Mouse (Mus musculus) stomach, embryonic 15.5 days (tissue): Measurements from ENCODE around the gene Rexo5. TPM values are rescaled to one million over a fixed set of nuclear protein-coding genes. Genes with fewer than 3 reads are reported as not detected.

ENCODE experiments used
- ATAC-seq: fragments of 200-750 bp; cut with Nextera tagmentation; 2 replicates; pipeline ENCODE4 v1.8.0; 2017; ENCODE audit warnings: low read depth, moderate number of reproducible peaks, moderate TSS enrichment; ENCODE audit not compliant: insufficient read depth, low FRiP score
- H3K27ac ChIP-seq: fragments of 300-500 bp; sonication (generic); 2 replicates; pipeline ENCODE4 v1.5.1; 2015; ENCODE audit warnings: mild to moderate bottlenecking, inconsistent platforms
- H3K27me3 ChIP-seq: fragments of 300-500 bp; sonication (generic); replicated peaks from 2 replicates; pipeline ENCODE4 v1.6.1; 2015; ENCODE audit warnings: inconsistent platforms
- H3K36me3 ChIP-seq: fragments of 300-500 bp; sonication (generic); 2 replicates; pipeline ENCODE4 v1.6.1; 2015; ENCODE audit warnings: inconsistent platforms
- H3K4me1 ChIP-seq: fragments of 300-500 bp; sonication (generic); 2 replicates; pipeline ENCODE4 v1.6.1; 2015; ENCODE audit warnings: inconsistent platforms
- H3K4me2 ChIP-seq: fragments of 300-500 bp; sonication (generic); 2 replicates; pipeline ENCODE4 v1.6.1; 2015; ENCODE audit warnings: mild to moderate bottlenecking, inconsistent platforms
- H3K4me3 ChIP-seq: fragments of 300-500 bp; sonication (generic); replicated peaks from 2 replicates; pipeline ENCODE4 v1.5.1; 2015; ENCODE audit warnings: inconsistent platforms
- H3K9ac ChIP-seq: fragments of 300-500 bp; sonication (generic); 2 replicates; pipeline ENCODE4 v1.6.1; 2015; ENCODE audit warnings: inconsistent platforms
- H3K9me3 ChIP-seq: fragments of 300-500 bp; sonication (generic); 2 replicates; pipeline ENCODE4 v1.6.1; 2016; ENCODE audit warnings: inconsistent platforms
- WGBS: fragments of 180-500 bp; shearing (Covaris S2); methylation state at CpG from one replicate; pipeline ENCODE4 v1.1.7; 2015; 5-methylcytosine and 5-hydroxymethylcytosine counted together
- polyA plus RNA-seq: library from polyadenylated mRNA; unstranded; fragments of >200 nt; fragmentation: Nextera tagmentation; extraction: Ambion mirVana; gene quantifications from 2 replicates; pipeline ENCODE4 v1.2.1, GENCODE M21; 2015

The Rexo5 gene
- polyA plus RNA-seq, 1 experiment from 2014 or later = 20.7 TPM

DNA sequence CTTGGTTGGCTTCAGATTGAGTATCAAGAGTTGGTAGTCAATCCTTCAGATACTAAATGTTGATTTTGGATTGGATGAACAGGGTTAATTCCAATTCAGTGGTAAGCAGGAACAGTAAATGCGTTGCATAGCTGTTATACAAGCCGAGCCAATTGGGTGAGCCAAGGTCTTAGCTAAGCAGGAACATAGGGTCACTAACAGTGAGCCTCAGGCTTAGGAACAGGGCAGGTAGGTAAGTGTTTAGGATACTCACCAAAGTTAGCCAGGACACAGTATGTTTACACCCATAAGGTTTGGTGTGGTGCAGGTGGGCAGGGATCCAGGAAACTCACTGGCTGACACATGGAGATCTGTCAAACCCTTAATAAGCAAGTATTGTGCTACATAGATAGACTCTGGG, 53.6 kb downstream of the Rexo5 start:
- peaks cover 9% of the 10 kb centered on the region; the same call in 1 of the 2 replicates for H3K36me3 ChIP-seq
- H3K27me3 ChIP-seq = no peaks in the 10 kb centered on the region
- WGBS = 90% methylated on average over 2 of the region's 2 CpGs
- no peak overlapping the region for H3K4me3 ChIP-seq
- H3K27ac ChIP-seq = no peak overlapping the region
- no peak overlapping the region for H3K4me2 ChIP-seq
- no peak for ATAC-seq
- no peaks in the 10 kb centered on the region for H3K4me1 ChIP-seq
- H3K9me3 ChIP-seq = no peaks in the 10 kb centered on the region
- H3K9ac ChIP-seq = no peak overlapping the region

DNA sequence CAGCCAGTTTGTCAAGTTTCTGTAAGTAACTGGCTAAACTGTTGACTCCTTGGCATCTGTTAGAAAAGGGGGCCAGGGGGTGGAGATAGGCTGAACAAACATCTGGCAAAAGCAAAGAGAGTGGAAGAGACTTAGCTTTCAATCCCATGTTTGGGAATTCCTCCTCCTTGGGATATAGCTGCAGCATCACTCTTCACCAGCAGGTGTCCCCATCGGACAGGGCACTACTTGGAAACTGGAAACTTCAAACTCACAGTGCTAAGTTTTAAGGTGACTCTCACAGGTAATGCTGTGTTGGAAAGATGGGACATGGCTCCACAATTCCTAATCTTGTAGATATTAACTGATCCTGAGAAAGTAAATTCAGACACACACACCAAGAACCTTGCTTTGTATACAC, 55.3 kb downstream of the Rexo5 start:
- ATAC-seq = no peak
- WGBS = 0% methylated on average over 1 of the region's 1 CpGs
- H3K36me3 ChIP-seq = peaks cover 9% of the 10 kb centered on the region; the same call in 1 of the 2 replicates
- no peak overlapping the region for H3K4me2 ChIP-seq
- H3K27me3 ChIP-seq = no peaks in the 10 kb centered on the region
- no peak overlapping the region for H3K27ac ChIP-seq
- H3K4me3 ChIP-seq = no peak overlapping the region
- no peaks in the 10 kb centered on the region for H3K9me3 ChIP-seq
- H3K4me1 ChIP-seq = no peaks in the 10 kb centered on the region
- no peak overlapping the region for H3K9ac ChIP-seq

DNA sequence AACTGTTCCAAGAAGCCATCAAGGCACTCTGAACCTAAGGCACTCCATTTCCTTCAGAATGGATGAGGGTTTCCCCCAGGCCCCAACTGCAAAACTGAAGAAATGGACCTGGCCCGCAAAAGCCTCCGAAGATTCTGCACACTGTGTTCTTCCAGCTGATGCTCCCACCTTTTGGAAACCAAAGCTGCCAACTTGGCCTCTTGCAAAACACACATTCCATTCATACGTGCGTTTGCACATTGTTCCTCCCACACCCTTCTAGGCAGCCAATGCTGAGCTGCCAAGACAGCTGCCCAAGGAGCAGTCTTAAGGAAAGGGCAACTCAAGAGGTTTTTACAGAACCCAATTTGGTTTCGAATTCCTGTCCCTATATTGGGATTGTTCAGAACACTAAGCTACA, 56.9 kb downstream of the Rexo5 start:
- WGBS = 68% methylated on average over 5 of the region's 5 CpGs
- no peak overlapping the region for H3K27ac ChIP-seq
- no peak for ATAC-seq

GRCm38 (mm10) chr7:119852494-119852893, 58.7 kb downstream of the Rexo5 start:
- Histone ChIP-seq H3K4me3 (no peak overlapping the region), H3K4me1 (no peaks in the 10 kb centered on the region), H3K27ac (no peak overlapping the region), H3K27me3 (no peaks in the 10 kb centered on the region), H3K9me3 (no peaks in the 10 kb centered on the region), H3K9ac (no peak overlapping the region), H3K4me2 (no peak overlapping the region), H3K36me3 (peaks cover 2% of the 10 kb centered on the region; the same call in 1 of the 2 replicates)
- no peak for ATAC-seq

More for the DNA sequence above, 56.9 kb downstream of the Rexo5 start:
- Histone ChIP-seq H3K36me3 (peaks cover 2% of the 10 kb centered on the region; the same call in 1 of the 2 replicates), H3K4me2 (no peak overlapping the region), H3K9me3 (no peaks in the 10 kb centered on the region), H3K4me3 (no peak overlapping the region), H3K4me1 (no peaks in the 10 kb centered on the region), H3K27me3 (no peaks in the 10 kb centered on the region), H3K9ac (no peak overlapping the region)

GRCm38 (mm10) chr7:119853186-119853585, 59.4 kb downstream of the Rexo5 start:
- Histone ChIP-seq H3K4me3 (no peak overlapping the region), H3K9me3 (no peaks in the 10 kb centered on the region), H3K4me2 (no peak overlapping the region), H3K27ac (no peak overlapping the region), H3K4me1 (no peaks in the 10 kb centered on the region), H3K27me3 (no peaks in the 10 kb centered on the region), H3K36me3 (peaks cover 2% of the 10 kb centered on the region; the same call in 1 of the 2 replicates), H3K9ac (no peak overlapping the region)
- no peak for ATAC-seq
- 87% methylated on average over 1 of the region's 1 CpGs for WGBS

DNA sequence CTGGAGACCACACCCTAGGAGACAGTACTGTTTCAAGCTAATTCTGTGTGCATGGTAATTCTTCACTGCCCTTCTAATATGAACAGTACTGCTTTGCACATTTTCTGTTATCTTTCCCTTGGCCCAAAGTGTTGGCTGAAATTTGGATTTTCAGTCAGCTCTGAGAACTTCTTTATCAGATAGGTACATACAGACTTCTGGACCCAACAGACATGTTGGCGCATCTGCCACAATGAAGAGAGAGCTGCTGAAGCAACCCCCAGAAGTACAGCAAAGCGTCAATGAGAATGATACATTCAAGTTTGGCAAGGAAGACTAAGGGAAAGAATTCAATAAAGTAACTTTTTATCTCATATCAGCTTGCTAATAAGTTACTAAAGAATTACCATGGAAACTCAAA, 60.6 kb downstream of the Rexo5 start:
- H3K4me3 ChIP-seq = no peak overlapping the region
- H3K4me1 ChIP-seq = no peaks in the 10 kb centered on the region
- ATAC-seq = no peak
- H3K27ac ChIP-seq = no peak overlapping the region
- WGBS = 88% methylated on average over 2 of the region's 2 CpGs
- H3K9me3 ChIP-seq = no peaks in the 10 kb centered on the region
- no peak overlapping the region for H3K4me2 ChIP-seq
- no peaks in the 10 kb centered on the region for H3K27me3 ChIP-seq
- H3K9ac ChIP-seq = no peak overlapping the region
- no peaks in the 10 kb centered on the region; the same call in 1 of the 2 replicates for H3K36me3 ChIP-seq

GRCm38 (mm10) chr7:119855031-119855430, 61.2 kb downstream of the Rexo5 start:
- no peaks in the 10 kb centered on the region; the same call in 1 of the 2 replicates for H3K36me3 ChIP-seq
- no peak overlapping the region for H3K9ac ChIP-seq
- no peak for ATAC-seq
- H3K4me3 ChIP-seq = no peak overlapping the region
- H3K9me3 ChIP-seq = no peaks in the 10 kb centered on the region
- no peaks in the 10 kb centered on the region for H3K4me1 ChIP-seq
- no peak overlapping the region for H3K4me2 ChIP-seq
- H3K27ac ChIP-seq = no peak overlapping the region
- no peaks in the 10 kb centered on the region for H3K27me3 ChIP-seq

DNA sequence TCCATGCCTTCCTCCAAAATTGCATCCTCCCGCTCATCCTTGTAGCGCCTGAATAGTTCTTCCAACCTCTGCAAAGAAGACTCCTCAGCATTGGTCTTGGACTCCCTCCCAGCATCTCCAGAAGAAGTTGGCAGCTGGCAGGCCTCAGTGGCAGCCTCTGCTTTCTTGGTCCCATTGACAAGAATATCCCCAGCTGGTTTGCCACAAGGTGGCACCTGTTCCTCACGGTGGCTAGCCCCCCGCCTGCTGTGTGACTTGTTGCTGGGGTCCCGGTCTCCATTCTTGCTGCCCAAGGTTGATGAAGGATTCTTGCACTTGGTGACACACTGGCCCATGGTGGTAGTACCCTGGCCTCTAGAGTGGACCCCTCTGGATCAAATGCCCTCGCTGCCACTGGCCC, 65.7 kb downstream of the Rexo5 start:
- Histone ChIP-seq H3K9me3 (no peaks in the 10 kb centered on the region), H3K4me1 (peaks cover 7% of the 10 kb centered on the region), H3K27me3 (no peaks in the 10 kb centered on the region), H3K36me3 (no peaks in the 10 kb centered on the region; the same call in 1 of the 2 replicates), H3K9ac (no peak overlapping the region), H3K4me2 (no peak overlapping the region), H3K27ac (no peak overlapping the region), H3K4me3 (no peak overlapping the region)
- WGBS = 78% methylated on average over 6 of the region's 6 CpGs
- no peak for ATAC-seq

DNA sequence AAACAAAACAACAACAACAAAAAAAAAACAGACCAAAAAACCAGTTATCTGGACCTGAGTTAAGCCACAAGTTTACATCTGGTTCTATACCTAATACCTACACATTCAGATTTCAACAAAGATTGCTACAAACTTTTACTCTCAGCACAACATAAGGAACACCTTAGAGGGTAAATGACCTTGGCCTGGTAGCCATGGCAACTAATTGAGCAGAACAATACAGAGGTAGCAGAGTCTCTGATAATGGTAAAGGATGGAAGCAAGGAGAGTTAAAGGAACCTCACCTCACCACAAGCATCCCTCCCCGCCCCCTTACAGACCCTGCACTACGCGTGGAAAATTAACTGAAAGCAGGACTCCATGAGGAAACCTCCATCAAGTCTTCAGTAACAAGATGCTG, 66.3 kb downstream of the Rexo5 start:
- H3K27ac ChIP-seq = peak overlapping the region; percentile 35; the same call in 1 of the 2 replicates
- H3K4me2 ChIP-seq = no peak overlapping the region
- H3K9me3 ChIP-seq = no peaks in the 10 kb centered on the region
- H3K4me3 ChIP-seq = no peak overlapping the region
- H3K36me3 ChIP-seq = no peaks in the 10 kb centered on the region; the same call in 1 of the 2 replicates
- peaks cover 7% of the 10 kb centered on the region for H3K4me1 ChIP-seq
- H3K9ac ChIP-seq = no peak overlapping the region
- H3K27me3 ChIP-seq = no peaks in the 10 kb centered on the region
- ATAC-seq = no peak
- 79% methylated on average over 3 of the region's 3 CpGs for WGBS

GRCm38 (mm10) chr7:119860554-119860953, 66.7 kb downstream of the Rexo5 start:
- Histone ChIP-seq H3K36me3 (no peaks in the 10 kb centered on the region; the same call in 1 of the 2 replicates), H3K4me3 (no peak overlapping the region), H3K9me3 (no peaks in the 10 kb centered on the region), H3K9ac (no peak overlapping the region), H3K27me3 (no peaks in the 10 kb centered on the region), H3K4me1 (peaks cover 7% of the 10 kb centered on the region), H3K4me2 (no peak overlapping the region), H3K27ac (peak overlapping the region; percentile 35; the same call in 1 of the 2 replicates)
- 0 out of 2 replicates have a peak, but pooled peaks have one; percentile 30 for ATAC-seq
- 65% methylated on average over 2 of the region's 2 CpGs for WGBS

DNA sequence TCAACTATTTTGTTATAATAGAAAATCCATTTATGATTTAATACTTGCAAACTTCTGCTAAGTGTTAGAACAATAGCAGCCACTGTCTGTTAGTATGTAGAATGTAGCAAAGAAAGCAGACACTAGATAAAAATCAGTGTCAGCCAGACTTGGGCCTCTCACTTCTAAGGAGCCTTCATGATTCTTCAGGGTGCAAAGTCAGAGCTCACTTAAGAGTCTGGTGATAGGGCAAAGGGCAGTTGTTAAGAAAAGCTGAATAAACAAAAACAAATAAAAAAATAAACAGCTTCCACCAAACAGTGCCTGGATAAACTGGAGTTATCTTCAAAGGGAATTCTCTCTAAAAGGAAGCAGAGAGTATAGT, 67.1 kb downstream of the Rexo5 start:
- H3K4me3 ChIP-seq = no peak overlapping the region
- H3K9ac ChIP-seq = no peak overlapping the region
- no peak for ATAC-seq
- H3K4me1 ChIP-seq = peaks cover 7% of the 10 kb centered on the region
- no peaks in the 10 kb centered on the region for H3K27me3 ChIP-seq
- 0 out of 2 replicates have a peak overlapping the region, but pooled peaks have one; percentile 0 for H3K4me2 ChIP-seq
- no peaks in the 10 kb centered on the region; the same call in 1 of the 2 replicates for H3K36me3 ChIP-seq
- H3K27ac ChIP-seq = peak overlapping the region; percentile 69; the same call in 1 of the 2 replicates
- H3K9me3 ChIP-seq = no peaks in the 10 kb centered on the region

DNA sequence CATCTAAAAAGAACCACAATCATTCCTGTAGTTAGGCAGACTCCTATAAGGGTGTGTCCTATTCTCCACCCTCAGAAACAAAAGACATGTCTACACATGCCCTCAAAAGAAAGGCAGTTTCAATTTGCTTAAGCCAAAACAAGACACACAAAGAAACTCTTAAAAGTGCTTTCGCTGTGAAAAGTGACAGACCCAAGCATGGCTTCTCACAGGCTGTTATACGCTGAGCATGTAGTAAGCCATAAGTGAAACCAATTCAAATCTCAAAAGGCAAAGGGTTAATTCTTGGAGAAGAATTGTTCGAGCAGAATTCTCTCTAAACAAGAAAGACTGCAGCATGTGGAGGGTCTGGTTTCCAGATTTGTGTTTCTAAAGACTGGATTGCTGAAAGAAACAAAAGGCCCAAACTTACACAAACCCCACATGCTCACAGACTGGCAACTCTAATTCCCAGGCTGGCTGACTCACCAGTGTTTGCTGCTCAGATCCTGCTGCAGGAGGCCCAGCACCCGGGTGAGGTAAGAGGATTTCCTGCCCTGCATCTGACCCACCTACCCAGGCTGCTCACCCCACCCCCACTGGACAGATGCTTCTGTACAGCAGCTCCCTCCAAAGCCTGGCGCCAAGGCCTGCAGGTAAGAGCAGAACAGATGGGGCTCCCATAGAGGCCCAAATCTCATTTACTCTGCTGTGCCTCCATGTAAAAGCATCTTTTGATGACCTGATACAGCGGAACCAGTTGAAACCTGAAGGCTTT, 67.7 kb downstream of the Rexo5 start:
- H3K27me3 ChIP-seq = no peaks in the 10 kb centered on the region
- H3K4me1 ChIP-seq = peaks cover 7% of the 10 kb centered on the region
- no peak overlapping the region for H3K9ac ChIP-seq
- WGBS = 31% methylated on average over 6 of the region's 6 CpGs
- H3K36me3 ChIP-seq = no peaks in the 10 kb centered on the region; the same call in 1 of the 2 replicates
- no peak overlapping the region for H3K4me3 ChIP-seq
- ATAC-seq = peak; percentile 88
- H3K27ac ChIP-seq = peak overlapping the region; percentile 69
- 0 out of 2 replicates have a peak overlapping the region, but pooled peaks have one; percentile 0 for H3K4me2 ChIP-seq
- no peaks in the 10 kb centered on the region for H3K9me3 ChIP-seq
